Mouse (Mus musculus) monocyte, adult 5-6 weeks (primary cell): Measurements from ENCODE around the gene Naa38. TPM values are rescaled to one million over a fixed set of nuclear protein-coding genes. Genes with fewer than 3 reads are reported as not detected.
A peak's percentile ranks its signal among the peaks of the same experiment; 100 is the strongest.

Experiments
- ATAC-seq: fragments of 153-309, 156-312 bp; replicated peaks from 2 replicates; pipeline ENCODE4 v1.8.0; 2017; ENCODE audit warnings: mild to moderate bottlenecking; ENCODE audit not compliant: low TSS enrichment, insufficient number of reproducible peaks, severe bottlenecking, poor library complexity, low FRiP score
- total RNA-seq: library from RNA; stranded (forward); fragments of 200-1000, 200-491, 200-594 nt; gene quantifications from 3 replicates; pipeline ENCODE4 v1.2.3, GENCODE M21; 2017

Gene Naa38
- total RNA-seq, 1 experiment from 2014 or later: 51.4 TPM

DNA sequence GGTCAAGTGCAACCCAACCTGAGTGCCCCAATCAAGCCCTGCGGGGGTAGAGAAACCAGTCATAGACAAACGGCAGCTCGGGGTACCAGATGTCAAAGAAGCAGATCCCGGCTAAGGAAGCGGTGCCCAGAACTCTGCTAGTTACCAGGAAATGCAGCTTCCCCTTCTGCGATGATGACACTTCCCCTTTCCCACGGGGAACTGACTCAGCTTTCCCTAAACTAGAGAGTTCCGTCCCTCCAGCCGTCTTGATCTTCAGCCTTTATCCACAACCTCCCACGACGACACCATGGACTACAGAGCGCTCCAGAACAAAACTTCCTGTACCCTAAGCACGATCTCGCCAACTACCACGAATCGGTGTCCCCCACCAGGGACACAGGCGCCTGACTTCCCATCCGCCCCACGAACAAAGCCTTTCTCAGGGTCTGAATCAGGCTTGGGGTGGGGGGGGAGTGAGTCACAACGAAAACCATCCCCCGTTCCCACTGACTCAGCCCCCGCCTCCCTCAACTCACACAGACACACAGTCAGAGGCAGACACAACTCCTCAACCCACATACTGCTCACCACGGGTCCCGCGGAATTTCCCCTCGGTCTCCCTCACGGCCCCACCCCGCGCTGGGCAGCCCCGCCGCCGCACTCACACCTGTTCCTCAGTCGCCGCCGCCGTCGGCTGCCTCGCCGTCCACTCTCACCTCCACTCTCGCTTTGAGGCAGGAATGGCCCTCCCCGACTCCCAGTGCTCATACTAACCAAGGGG lies 15.2 kb downstream of the Naa38 start:
- peak; percentile 34 for ATAC-seq

- ATAC-seq: peak; percentile 27
Measured at GRCm38 (mm10) chr11:69411073-69411535, 15.8 kb downstream of the Naa38 start.

DNA sequence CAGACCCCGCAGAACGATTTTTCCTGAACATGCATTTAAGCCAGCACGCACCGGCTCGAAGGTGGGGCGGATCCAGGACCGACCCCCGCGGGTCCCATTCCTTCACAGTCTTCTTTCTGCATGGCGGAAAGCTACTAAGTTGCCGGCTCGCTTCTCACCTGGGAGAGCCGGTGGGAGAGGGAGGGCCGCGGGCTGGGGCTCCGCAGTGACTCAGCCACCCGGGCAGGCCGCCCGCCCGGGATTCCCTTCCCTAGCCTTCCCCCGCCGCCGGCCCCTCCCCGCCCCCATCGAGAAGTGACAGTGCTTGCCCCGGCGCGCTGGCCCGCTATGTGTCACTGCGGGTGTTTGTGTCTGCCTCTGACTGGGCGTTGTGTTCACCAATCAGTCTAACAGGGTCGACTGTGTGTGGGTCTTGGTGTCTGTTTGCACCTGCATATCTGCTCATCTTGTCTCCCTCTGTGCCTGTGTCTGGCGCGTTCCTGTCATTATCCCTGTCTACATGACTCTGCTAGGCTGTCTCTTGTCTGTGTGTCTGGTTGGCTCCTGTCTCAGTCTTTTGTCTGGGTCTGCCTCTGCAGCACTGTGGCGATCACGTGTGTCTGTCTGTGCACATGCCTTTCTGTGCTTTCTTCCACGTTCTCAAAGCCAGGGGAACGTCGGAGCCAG lies 16.4 kb downstream of the Naa38 start:
- no peak for ATAC-seq

DNA sequence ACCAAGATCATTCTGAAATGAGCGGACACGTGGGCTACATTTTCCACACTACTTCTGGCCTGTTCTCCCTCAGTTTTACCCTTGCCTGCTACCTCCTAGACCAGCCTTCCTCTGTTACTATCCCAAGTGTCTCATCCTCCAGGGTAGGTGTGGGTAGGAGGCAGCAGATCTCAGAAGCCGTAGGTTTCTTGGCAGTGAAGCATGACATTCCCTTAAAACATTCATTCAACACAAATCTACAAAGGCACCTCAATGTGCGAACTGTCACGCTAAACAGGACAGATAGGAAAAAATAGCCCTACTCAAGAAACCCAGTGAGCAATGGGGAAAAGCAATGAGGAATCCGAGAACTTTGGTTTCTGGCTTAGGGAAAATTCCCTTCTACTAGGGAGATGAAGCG lies 17.3 kb downstream of the Naa38 start:
- no peak for ATAC-seq

DNA sequence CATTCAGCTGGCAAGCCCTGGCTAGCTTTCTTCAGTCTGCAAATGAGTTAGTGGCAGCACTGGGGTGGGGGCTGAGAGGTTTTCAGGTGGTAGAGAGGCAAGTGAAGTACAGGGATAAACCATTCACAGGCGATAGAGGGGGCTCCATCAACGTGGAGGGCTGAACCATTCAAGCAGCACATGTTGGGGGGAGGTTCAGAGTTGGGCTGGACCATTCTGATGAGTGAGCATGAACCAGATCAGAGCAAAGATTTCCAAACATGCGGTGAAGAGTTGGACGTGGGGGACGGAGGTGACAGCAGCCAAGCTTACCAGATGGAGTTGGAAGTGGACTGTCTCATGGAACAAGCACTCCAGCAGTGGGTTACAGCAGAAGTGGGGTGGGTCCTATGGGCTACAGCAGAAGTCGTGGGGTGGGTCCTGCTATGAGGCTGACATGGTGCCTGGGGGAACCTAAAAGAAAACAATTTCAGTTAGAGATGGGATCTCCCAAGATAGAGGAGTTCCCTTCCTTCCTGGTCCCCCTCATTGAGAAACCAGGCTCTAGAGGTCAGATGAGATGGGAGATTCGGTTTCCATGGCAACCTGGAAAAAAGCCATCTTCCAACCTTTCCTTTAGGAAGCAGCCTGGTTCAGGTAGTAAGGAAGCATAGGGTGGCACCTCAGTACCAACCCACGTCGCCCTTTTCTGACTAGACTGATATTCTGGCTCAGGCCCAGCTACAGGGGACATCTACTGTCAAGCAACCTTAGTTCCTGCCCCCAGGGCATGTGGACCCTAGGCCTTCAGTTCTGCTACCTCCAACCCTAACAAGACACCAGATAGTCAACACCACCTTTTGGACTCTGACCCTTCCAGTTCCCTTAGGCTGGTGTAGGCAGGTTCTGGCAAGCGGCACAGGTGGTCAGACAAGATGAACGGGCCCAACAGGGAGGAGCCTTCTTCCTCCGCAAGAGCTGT lies 18.2 kb downstream of the Naa38 start, which contains the start of gene Kdm6b:
Gene Kdm6b, minus strand, starts transcription at position 455 of the 961 bp plus-strand sequence.
- ATAC-seq: no peak

DNA sequence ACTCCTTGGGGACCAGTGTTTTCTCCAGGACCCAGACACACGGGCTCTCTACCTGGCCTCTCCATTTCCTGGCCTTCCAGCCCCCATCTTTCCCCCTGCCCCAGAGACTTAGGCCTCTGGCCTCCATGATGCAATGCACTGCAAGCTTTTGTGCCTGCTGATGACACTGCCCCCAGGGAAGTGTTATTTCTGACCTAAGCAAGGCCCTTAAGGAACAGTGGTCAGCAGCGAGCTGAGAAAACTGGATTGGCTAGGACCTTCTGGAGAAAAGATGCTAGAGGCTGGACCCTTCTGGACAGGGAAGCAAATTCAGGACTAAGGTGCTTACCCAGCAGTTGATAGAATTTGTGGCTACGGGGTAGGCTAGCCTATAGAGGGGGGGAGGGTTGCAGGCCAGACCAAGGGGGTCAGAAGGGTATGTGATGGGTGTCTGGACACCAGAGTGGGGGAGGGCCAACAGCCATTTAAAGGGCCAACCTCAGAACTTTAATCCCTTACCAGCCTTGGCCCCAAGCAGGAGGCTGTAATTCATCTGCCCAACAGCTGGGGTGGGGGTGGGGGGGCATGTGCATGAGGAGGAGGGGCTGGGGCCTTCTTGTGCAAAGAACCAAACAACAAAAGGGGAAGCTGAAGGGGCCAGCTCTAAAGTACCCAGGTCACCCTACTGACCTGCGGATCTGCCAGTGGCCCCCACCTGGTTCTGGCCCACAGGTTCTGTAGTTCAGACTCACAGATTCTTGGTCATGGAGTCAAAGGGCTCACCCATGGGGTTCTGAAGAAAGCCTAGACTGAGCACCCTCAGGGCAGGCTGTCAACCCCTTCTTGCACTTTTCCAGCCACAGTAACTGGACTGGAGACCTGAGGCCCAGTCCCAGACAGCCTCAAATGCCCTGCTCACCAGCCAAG lies 19.4 kb downstream of the Naa38 start:
- ATAC-seq: no peak

DNA sequence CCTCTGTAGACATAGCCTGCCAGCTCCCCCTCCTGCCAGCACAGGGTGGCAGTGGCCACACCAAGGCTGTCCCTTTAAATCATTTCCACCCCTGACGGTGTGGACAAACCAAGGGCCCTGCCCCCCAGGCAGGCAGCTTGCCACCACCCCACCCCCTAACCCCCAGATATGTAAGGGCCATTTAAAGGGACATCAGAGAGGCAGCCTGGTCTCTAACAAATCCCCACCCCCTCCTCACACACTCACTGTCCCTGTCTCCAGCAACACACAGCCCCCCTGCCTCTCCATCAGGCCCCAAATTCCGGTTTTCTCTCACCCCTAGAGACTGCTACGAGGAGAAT lies 20.0 kb downstream of the Naa38 start:
- no peak for ATAC-seq

DNA sequence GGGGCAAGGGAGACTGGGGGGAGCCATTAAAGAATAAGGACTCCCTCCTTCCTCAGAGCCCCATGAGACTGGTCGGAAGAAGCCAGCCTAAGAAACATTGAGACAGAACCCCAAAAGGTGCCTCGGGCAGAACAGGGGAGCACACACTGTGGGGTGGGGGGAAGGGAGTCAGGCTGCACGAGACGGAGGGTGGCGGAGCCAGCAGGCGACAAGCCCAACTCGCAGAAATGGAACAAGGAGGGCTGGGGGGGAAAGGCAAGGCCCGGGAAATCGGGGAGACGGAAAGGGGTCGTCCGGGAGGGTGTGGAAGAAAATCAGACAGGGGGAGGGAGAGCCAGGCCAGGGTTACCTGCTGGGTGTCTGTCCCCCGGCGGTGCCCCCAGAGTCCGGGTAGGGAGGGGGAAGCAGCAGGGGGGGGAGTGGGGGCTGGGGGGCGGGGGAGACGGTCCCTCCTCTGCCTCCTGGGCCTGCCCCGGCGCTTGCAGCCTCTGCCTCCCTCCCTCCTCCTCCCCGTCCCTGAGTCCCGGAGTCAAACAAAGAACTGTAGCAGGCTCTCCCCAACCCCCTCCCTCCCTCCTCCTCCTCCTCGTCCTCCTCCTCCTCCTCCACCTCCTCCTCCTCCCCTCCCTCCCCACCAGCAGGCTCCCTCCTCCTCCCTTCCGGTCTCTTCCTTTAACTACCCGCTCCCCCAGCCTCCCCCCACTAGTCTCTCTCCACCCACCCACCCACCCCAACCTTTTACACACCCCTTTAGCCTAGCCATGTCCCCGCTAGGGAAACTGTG lies 20.6 kb downstream of the Naa38 start:
- ATAC-seq: no peak

GRCm38 (mm10) chr11:69416509-69416908 lies 21.2 kb downstream of the Naa38 start:
- ATAC-seq: no peak

- ATAC-seq: no peak
Measured at GRCm38 (mm10) chr11:69416921-69417448, 21.7 kb downstream of the Naa38 start.

- peak; percentile 16; the same call in 1 of the 2 replicates for ATAC-seq
Measured at GRCm38 (mm10) chr11:69417449-69418384, 22.4 kb downstream of the Naa38 start.

GRCm38 (mm10) chr11:69418481-69419442 lies 23.5 kb downstream of the Naa38 start:
- ATAC-seq: peak; percentile 85

- no peak for ATAC-seq
Measured at GRCm38 (mm10) chr11:69419443-69419812, 24.1 kb downstream of the Naa38 start.

- ATAC-seq: no peak
Measured at GRCm38 (mm10) chr11:69419813-69420553, 24.7 kb downstream of the Naa38 start.
